Mouse (Mus musculus) layer of hippocampus, postnatal 25 days (tissue): ENCODE data around the gene Ccdc60. TPM values are rescaled to one million over a fixed set of nuclear protein-coding genes. Genes with fewer than 3 reads are reported as not detected.

Experiments used
- DNase-seq, 2 experiments: peaks; one replicate each; pipeline ENCODE4 v3.0.0; 2022; ENCODE audit warnings: mixed read lengths in 2 of 2, low spot score in 1 of 2; ENCODE audit errors: extremely low spot score in 1 of 2
- total RNA-seq, 2 experiments: library from RNA; stranded (reverse); gene quantifications; 2 replicates each; pipeline ENCODE4 v1.2.3; 2021

Gene Ccdc60
- total RNA-seq, 2 experiments from 2014 or later = 0.23 to 0.25 TPM

- no peak for DNase-seq
These were observed 206.4 kb downstream of the Ccdc60 start for GRCm38 (mm10) chr5:116082241-116082900.

- DNase-seq = no peak
These were observed 207.2 kb downstream of the Ccdc60 start for GRCm38 (mm10) chr5:116081616-116082015.

GRCm38 (mm10) chr5:116080736-116081135, 208.0 kb downstream of the Ccdc60 start:
- DNase-seq = no peak

Other genes with a start within 250 kb of the Ccdc60 start
- gene Tmem233, start 205.7 kb downstream of the Ccdc60 start, total RNA-seq = not detected
- 10 to 100 TPM; 11.7 to 13.6 TPM for gene Hspb8, start 133.9 kb upstream of the Ccdc60 start, total RNA-seq